Mouse (Mus musculus): Measurements from ENCODE around the gene Tubb2b. TPM values are rescaled to one million over a fixed set of nuclear protein-coding genes. Genes with fewer than 3 reads are reported as not detected.

The Tubb2b gene
- polyA plus RNA-seq, 1 experiment from 2014 or later = 18.9 TPM

- no peak overlapping the region for H3K4me3 ChIP-seq (ENCODE audit: low read length)
These were observed 17.9 kb upstream of the Tubb2b start for GRCm38 (mm10) chr13:34148181-34148580.

DNA sequence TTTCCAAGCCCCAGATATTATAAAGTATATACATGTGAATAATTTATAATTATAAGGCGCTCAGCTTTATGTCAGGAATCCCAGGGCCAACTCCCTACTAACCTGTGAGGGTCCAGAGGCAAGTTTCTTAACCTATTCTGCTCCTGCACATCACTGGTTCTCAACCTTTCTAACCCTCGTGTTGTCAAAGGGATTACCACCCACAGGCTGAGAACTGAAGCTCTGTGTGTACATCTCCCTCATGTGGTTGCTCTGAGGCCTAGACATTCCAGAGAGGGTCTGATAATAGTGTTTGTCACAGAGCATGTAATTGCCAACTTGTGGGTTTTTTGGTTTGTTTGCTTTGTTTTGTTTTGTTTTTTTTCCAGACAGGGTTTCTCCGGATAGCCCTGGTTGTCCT is 16.6 kb upstream of the Tubb2b start:
- H3K36me3 ChIP-seq (ENCODE audit: control insufficient read depth, insufficient read depth, low read length) = no peaks in the 10 kb centered on the region
- no peak overlapping the region for H3K27ac ChIP-seq (ENCODE audit: low read length)
- no peaks in the 10 kb centered on the region for H3K9me3 ChIP-seq (ENCODE audit: control insufficient read depth, low read length)
- H3K27me3 ChIP-seq (ENCODE audit: control insufficient read depth, insufficient read depth, low read depth, low read length) = no peaks in the 10 kb centered on the region
- H3K9ac ChIP-seq (ENCODE audit: low read length) = no peak overlapping the region
- peaks cover 15% of the 10 kb centered on the region for H3K4me1 ChIP-seq (replicated peaks; ENCODE audit: control insufficient read depth, insufficient read depth, low read length)
- no peak overlapping the region for H3K4me3 ChIP-seq (ENCODE audit: low read length)
- 57% methylated on average over 3 of the region's 3 CpGs for WGBS
- ATAC-seq (ENCODE audit: low read depth) = no peak
- no peak overlapping the region for H3K4me2 ChIP-seq (ENCODE audit: low read depth, low read length)

More at GRCm38 (mm10) chr13:34148181-34148580, 17.9 kb upstream of the Tubb2b start:
- Histone ChIP-seq H3K9ac (ENCODE audit: low read length) (no peak overlapping the region), H3K9me3 (ENCODE audit: control insufficient read depth, low read length) (no peaks in the 10 kb centered on the region), H3K4me2 (ENCODE audit: low read depth, low read length) (peak overlapping the region; percentile 69), H3K27me3 (ENCODE audit: control insufficient read depth, insufficient read depth, low read depth, low read length) (no peaks in the 10 kb centered on the region), H3K4me1 (replicated peaks; ENCODE audit: control insufficient read depth, insufficient read depth, low read length) (peaks cover 15% of the 10 kb centered on the region), H3K36me3 (ENCODE audit: control insufficient read depth, insufficient read depth, low read length) (no peaks in the 10 kb centered on the region), H3K27ac (ENCODE audit: low read length) (no peak overlapping the region)
- ATAC-seq (ENCODE audit: low read depth) = no peak
- WGBS = 76% methylated on average over 3 of the region's 3 CpGs

GRCm38 (mm10) chr13:34143389-34143788 is 13.1 kb upstream of the Tubb2b start:
- no peak overlapping the region for H3K9ac ChIP-seq (ENCODE audit: low read length)
- no peak for ATAC-seq (ENCODE audit: low read depth)
- no peaks in the 10 kb centered on the region for H3K27me3 ChIP-seq (ENCODE audit: control insufficient read depth, insufficient read depth, low read depth, low read length)
- WGBS = 46% methylated on average over 5 of the region's 5 CpGs
- no peak overlapping the region for H3K4me2 ChIP-seq (ENCODE audit: low read depth, low read length)
- H3K36me3 ChIP-seq (ENCODE audit: control insufficient read depth, insufficient read depth, low read length) = no peaks in the 10 kb centered on the region
- no peaks in the 10 kb centered on the region for H3K9me3 ChIP-seq (ENCODE audit: control insufficient read depth, low read length)
- peaks cover 4% of the 10 kb centered on the region; the same call in 1 of the 2 replicates for H3K4me1 ChIP-seq (replicated peaks; ENCODE audit: control insufficient read depth, insufficient read depth, low read length)
- no peak overlapping the region for H3K4me3 ChIP-seq (ENCODE audit: low read length)
- no peak overlapping the region for H3K27ac ChIP-seq (ENCODE audit: low read length)

DNA sequence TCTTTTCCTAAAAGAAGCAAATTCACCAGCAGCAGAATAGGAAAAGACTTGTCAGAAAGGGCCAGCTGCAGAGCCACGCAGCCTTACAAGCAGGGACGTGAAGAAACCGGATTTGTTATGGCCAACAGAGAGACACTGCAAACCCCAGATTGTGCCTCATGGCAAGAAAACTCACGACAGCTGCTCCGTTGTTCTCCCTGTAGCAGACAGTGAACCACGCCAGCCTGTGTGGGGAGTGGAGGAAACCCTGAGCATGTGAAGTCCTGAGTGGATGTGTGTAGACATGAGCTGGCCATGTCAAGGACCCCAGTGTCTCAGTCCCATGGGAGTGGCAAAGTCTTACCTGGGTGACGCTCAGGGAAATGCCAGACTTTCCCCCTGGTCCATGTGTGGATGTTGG is 6.3 kb upstream of the Tubb2b start:
- Histone ChIP-seq H3K4me2 (ENCODE audit: low read depth, low read length) (no peak overlapping the region), H3K4me1 (replicated peaks; ENCODE audit: control insufficient read depth, insufficient read depth, low read length) (peaks cover 13% of the 10 kb centered on the region), H3K9ac (ENCODE audit: low read length) (no peak overlapping the region), H3K27ac (ENCODE audit: low read length) (no peak overlapping the region), H3K36me3 (ENCODE audit: control insufficient read depth, insufficient read depth, low read length) (no peaks in the 10 kb centered on the region), H3K9me3 (ENCODE audit: control insufficient read depth, low read length) (no peaks in the 10 kb centered on the region), H3K4me3 (ENCODE audit: low read length) (no peak overlapping the region), H3K27me3 (ENCODE audit: control insufficient read depth, insufficient read depth, low read depth, low read length) (peaks cover 17% of the 10 kb centered on the region)
- WGBS = 73% methylated on average over 7 of the region's 7 CpGs
- ATAC-seq (ENCODE audit: low read depth) = no peak

- WGBS = 68% methylated on average over 7 of the region's 7 CpGs
These were observed 4.0 kb upstream of the Tubb2b start for GRCm38 (mm10) chr13:34134276-34134675.

DNA sequence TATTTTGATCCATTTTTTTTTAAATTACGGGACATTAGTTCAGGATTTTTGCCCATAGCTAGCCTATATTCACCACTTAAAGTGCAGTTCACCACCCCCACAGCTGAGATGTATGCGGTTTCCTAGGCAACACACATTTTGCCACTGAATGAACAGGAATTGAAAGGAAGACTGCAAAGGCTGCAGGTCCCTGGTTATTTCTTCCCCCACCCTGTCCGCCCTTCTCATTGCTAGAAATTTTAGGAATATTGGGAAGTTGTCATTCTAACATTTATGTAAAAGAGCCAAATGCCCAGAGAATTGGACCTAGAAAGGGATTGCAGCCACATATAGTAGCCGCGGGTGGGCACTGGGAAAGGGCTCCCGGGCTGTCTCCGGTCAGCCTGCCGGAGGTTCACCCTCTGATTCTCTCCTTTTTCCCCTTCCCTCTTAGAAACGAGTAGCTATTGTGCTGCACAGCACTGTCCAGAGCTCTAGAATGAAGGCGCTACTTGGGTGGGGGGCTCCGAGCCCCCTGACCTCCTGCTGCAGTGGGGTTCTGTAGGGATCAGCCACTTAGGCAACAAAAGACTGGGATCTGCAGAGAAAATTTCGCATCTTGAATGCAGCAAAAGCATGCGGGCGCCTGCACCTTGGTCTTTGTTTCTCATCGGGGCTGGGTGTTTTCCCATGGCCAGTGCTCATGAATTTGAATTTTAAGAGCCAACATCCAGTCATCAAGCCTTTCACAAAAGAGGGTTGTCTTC is 3.2 kb upstream of the Tubb2b start:
- H3K4me3 ChIP-seq (ENCODE audit: low read length) = peak overlapping the region; percentile 29
- peaks cover 20% of the 10 kb centered on the region for H3K27me3 ChIP-seq (ENCODE audit: control insufficient read depth, insufficient read depth, low read depth, low read length)
- H3K9ac ChIP-seq (ENCODE audit: low read length) = peak overlapping the region; percentile 24; the same call in 1 of the 2 replicates
- ATAC-seq (ENCODE audit: low read depth) = no peak
- no peaks in the 10 kb centered on the region for H3K9me3 ChIP-seq (ENCODE audit: control insufficient read depth, low read length)
- H3K36me3 ChIP-seq (ENCODE audit: control insufficient read depth, insufficient read depth, low read length) = no peaks in the 10 kb centered on the region
- H3K4me2 ChIP-seq (ENCODE audit: low read depth, low read length) = peak overlapping the region; percentile 47
- 13% methylated on average over 15 of the region's 15 CpGs for WGBS
- peaks cover 27% of the 10 kb centered on the region for H3K4me1 ChIP-seq (replicated peaks; ENCODE audit: control insufficient read depth, insufficient read depth, low read length)
- H3K27ac ChIP-seq (ENCODE audit: low read length) = no peak overlapping the region

More at GRCm38 (mm10) chr13:34134276-34134675, 4.0 kb upstream of the Tubb2b start:
- Histone ChIP-seq H3K4me3 (ENCODE audit: low read length) (no peak overlapping the region), H3K9me3 (ENCODE audit: control insufficient read depth, low read length) (no peaks in the 10 kb centered on the region), H3K4me2 (ENCODE audit: low read depth, low read length) (no peak overlapping the region), H3K27me3 (ENCODE audit: control insufficient read depth, insufficient read depth, low read depth, low read length) (peaks cover 20% of the 10 kb centered on the region), H3K36me3 (ENCODE audit: control insufficient read depth, insufficient read depth, low read length) (no peaks in the 10 kb centered on the region), H3K9ac (ENCODE audit: low read length) (no peak overlapping the region), H3K4me1 (replicated peaks; ENCODE audit: control insufficient read depth, insufficient read depth, low read length) (peaks cover 24% of the 10 kb centered on the region), H3K27ac (ENCODE audit: low read length) (no peak overlapping the region)
- no peak for ATAC-seq (ENCODE audit: low read depth)

GRCm38 (mm10) chr13:34132875-34133274 is 2.6 kb upstream of the Tubb2b start:
- no peak for ATAC-seq (ENCODE audit: low read depth)
- H3K4me2 ChIP-seq (ENCODE audit: low read depth, low read length) = no peak overlapping the region
- no peak overlapping the region for H3K4me3 ChIP-seq (ENCODE audit: low read length)
- peaks cover 27% of the 10 kb centered on the region for H3K4me1 ChIP-seq (replicated peaks; ENCODE audit: control insufficient read depth, insufficient read depth, low read length)
- no peaks in the 10 kb centered on the region for H3K36me3 ChIP-seq (ENCODE audit: control insufficient read depth, insufficient read depth, low read length)
- no peak overlapping the region for H3K27ac ChIP-seq (ENCODE audit: low read length)
- H3K9ac ChIP-seq (ENCODE audit: low read length) = no peak overlapping the region
- WGBS = 33% methylated on average over 6 of the region's 6 CpGs
- H3K27me3 ChIP-seq (ENCODE audit: control insufficient read depth, insufficient read depth, low read depth, low read length) = peaks cover 20% of the 10 kb centered on the region
- H3K9me3 ChIP-seq (ENCODE audit: control insufficient read depth, low read length) = no peaks in the 10 kb centered on the region

DNA sequence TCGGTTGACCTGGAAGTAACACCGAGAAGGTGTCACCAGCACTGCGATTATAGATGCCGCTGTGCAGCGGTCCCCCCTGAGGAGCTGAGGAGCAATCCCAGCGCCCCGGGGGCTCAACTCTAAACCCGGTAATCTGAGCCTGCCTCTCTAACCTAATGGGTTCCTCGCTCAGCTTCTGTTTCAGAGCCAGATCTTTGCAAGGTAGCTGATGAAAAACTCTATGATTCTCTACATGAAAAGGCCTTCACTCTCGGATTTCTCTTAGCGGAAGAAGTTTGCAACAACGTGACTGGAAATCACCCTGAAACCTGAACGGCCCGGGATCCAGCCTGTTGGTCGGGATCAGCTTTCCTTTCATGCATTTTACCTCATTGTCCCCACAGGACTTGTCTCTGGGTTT is 2.0 kb upstream of the Tubb2b start:
- peak overlapping the region; percentile 7; the same call in 1 of the 2 replicates for H3K4me3 ChIP-seq (ENCODE audit: low read length)
- WGBS = 6% methylated on average over 15 of the region's 15 CpGs
- H3K27me3 ChIP-seq (ENCODE audit: control insufficient read depth, insufficient read depth, low read depth, low read length) = peaks cover 20% of the 10 kb centered on the region
- no peak overlapping the region for H3K9ac ChIP-seq (ENCODE audit: low read length)
- peaks cover 27% of the 10 kb centered on the region for H3K4me1 ChIP-seq (replicated peaks; ENCODE audit: control insufficient read depth, insufficient read depth, low read length)
- ATAC-seq (ENCODE audit: low read depth) = no peak
- no peak overlapping the region for H3K27ac ChIP-seq (ENCODE audit: low read length)
- H3K9me3 ChIP-seq (ENCODE audit: control insufficient read depth, low read length) = no peaks in the 10 kb centered on the region
- H3K36me3 ChIP-seq (ENCODE audit: control insufficient read depth, insufficient read depth, low read length) = no peaks in the 10 kb centered on the region
- H3K4me2 ChIP-seq (ENCODE audit: low read depth, low read length) = peak overlapping the region; percentile 92

- no peak for ATAC-seq (ENCODE audit: low read depth)
- H3K9me3 ChIP-seq (ENCODE audit: control insufficient read depth, low read length) = no peaks in the 10 kb centered on the region
- H3K4me1 ChIP-seq (replicated peaks; ENCODE audit: control insufficient read depth, insufficient read depth, low read length) = peaks cover 27% of the 10 kb centered on the region
- peak overlapping the region; percentile 71 for H3K4me3 ChIP-seq (ENCODE audit: low read length)
- H3K36me3 ChIP-seq (ENCODE audit: control insufficient read depth, insufficient read depth, low read length) = no peaks in the 10 kb centered on the region
- peak overlapping the region; percentile 42 for H3K9ac ChIP-seq (ENCODE audit: low read length)
- peaks cover 20% of the 10 kb centered on the region for H3K27me3 ChIP-seq (ENCODE audit: control insufficient read depth, insufficient read depth, low read depth, low read length)
- H3K4me2 ChIP-seq (ENCODE audit: low read depth, low read length) = peak overlapping the region; percentile 92
- 6% methylated on average over 10 of the region's 10 CpGs for WGBS
- H3K27ac ChIP-seq (ENCODE audit: low read length) = peak overlapping the region; percentile 12; the same call in 1 of the 2 replicates
These were observed 1.4 kb upstream of the Tubb2b start for GRCm38 (mm10) chr13:34131708-34132060.
